37 mouse cellular contexts compared by ENCODE assay signal in genomic region chr12:71164410-71164809, GRCm38 (mm10). TPM values are rescaled to one million over a fixed set of nuclear protein-coding genes. Genes with fewer than 3 reads are reported as not detected.
DNase-seq lines count a peak whose midpoint lies in the region; ATAC-seq lines count a peak whose summit lies in the region.
"Had no signal": no experiment of that assay in that cellular context is flagged by ENCODE, and none has a peak within 500 bp of the region (broad histone marks: within the 10 kb centered on the region; RNA-seq: fewer than 3 reads in every experiment).

No protein-coding gene starts in this region.

- peak; percentile 100 for ATAC-seq in liver, embryonic 11.5 days (replicated peaks; ENCODE audit: low FRiP score)
- peak; percentile 96 for ATAC-seq in liver, embryonic 16.5 days (ENCODE audit: low read depth)
- no peak for ATAC-seq in forebrain, embryonic 12.5 days (ENCODE audit: low FRiP score)
- ATAC-seq: activated CD4-positive, CD25-positive, alpha-beta regulatory T cell, adult 4 months; forebrain, embryonic 15.5 days; inflammation-experienced regulatory T-cells, adult 6 months; midbrain, embryonic 13.5 days had no signal

- peaks cover 22% of the 10 kb centered on the region for H3K36me3 ChIP-seq in liver, embryonic 11.5 days (ENCODE audit: control insufficient read depth, insufficient read depth, low read length)
- peaks cover 16% of the 10 kb centered on the region for H3K36me3 ChIP-seq in liver, embryonic 16.5 days (ENCODE audit: control insufficient read depth, insufficient read depth)
- H3K36me3 ChIP-seq in forebrain, embryonic 12.5 days (replicated peaks): peaks cover 67% of the 10 kb centered on the region

- no peaks in the 10 kb centered on the region for H3K9me3 ChIP-seq in liver, embryonic 11.5 days (ENCODE audit: control insufficient read depth, low read length)
- H3K9me3 ChIP-seq in liver, embryonic 16.5 days (replicated peaks; ENCODE audit: control insufficient read depth, low read length): no peaks in the 10 kb centered on the region
- H3K9me3 ChIP-seq in forebrain, embryonic 12.5 days: no peaks in the 10 kb centered on the region
- H3K9me3 ChIP-seq: forebrain, embryonic 15.5 days; heart, embryonic 12.5 days; hindbrain, embryonic 10.5 days; hindbrain, embryonic 15.5 days; limb, embryonic 13.5 days; megakaryocyte, embryonic 14.5 days; midbrain, embryonic 13.5 days; neural tube, embryonic 13.5 days had no signal

- WGBS in liver, embryonic 11.5 days: 48% methylated on average over 9 of the region's 9 CpGs
- 23% methylated on average over 9 of the region's 9 CpGs for WGBS in liver, embryonic 16.5 days (ENCODE audit: insufficient replicate concordance)
- 94% methylated on average over 9 of the region's 9 CpGs for WGBS in forebrain, embryonic 12.5 days

- DNase-seq in 416B (ENCODE audit: low read depth): peak; percentile 41
- peak; percentile 32 for DNase-seq in c-Kit-positive CD71-negative TER-119-negative erythroid progenitor cells, embryonic 14.5 days (ENCODE audit: low read depth)
- DNase-seq in liver, embryonic 11.5 days (ENCODE audit: low spot score): no peak
- DNase-seq in left cerebral cortex, adult 11 months (ENCODE audit: low spot score): no peak
- no peak for DNase-seq in cerebellum, adult 9-11 months
- no peak for DNase-seq in left cerebral cortex, postnatal 10 days (ENCODE audit: extremely low spot score in 1 of 2, low spot score in 2 of 2)
- DNase-seq: adrenal gland, adult 2 months; cerebellum, adult 11-12 months; cerebellum, postnatal 14 days; gastrocnemius, postnatal 36 days; heart, adult 2 months; kidney, adult 11 months; kidney, postnatal 14 days; lung, adult 2 months; lung, postnatal 10 days; thymus, adult 2 months had no signal

- H3K4me1 ChIP-seq in liver, embryonic 11.5 days (replicated peaks; ENCODE audit: control insufficient read depth, insufficient read depth, low read length): no peaks in the 10 kb centered on the region
- peaks cover 2% of the 10 kb centered on the region; the same call in 1 of the 2 replicates for H3K4me1 ChIP-seq in liver, embryonic 16.5 days (ENCODE audit: control insufficient read depth, low read depth, low read length)
- no peaks in the 10 kb centered on the region for H3K4me1 ChIP-seq in forebrain, embryonic 12.5 days
- H3K4me1 ChIP-seq: forebrain, embryonic 15.5 days; heart, embryonic 12.5 days; hindbrain, embryonic 10.5 days; hindbrain, embryonic 15.5 days; limb, embryonic 13.5 days; midbrain, embryonic 13.5 days; neural tube, embryonic 13.5 days had no signal

- H3K9ac ChIP-seq in liver, embryonic 11.5 days (ENCODE audit: low read depth, low read length): no peak overlapping the region
- H3K9ac ChIP-seq in liver, embryonic 16.5 days (ENCODE audit: low read depth, low read length): no peak overlapping the region
- no peak overlapping the region for H3K9ac ChIP-seq in forebrain, embryonic 12.5 days
- H3K9ac ChIP-seq: forebrain, embryonic 15.5 days; heart, embryonic 12.5 days; hindbrain, embryonic 15.5 days; limb, embryonic 13.5 days; midbrain, embryonic 13.5 days; neural tube, embryonic 13.5 days had no signal

- intact Hi-C loops in left cerebral cortex, postnatal 10 days (cut with DNase I): no loop called here

- H3K4me3 ChIP-seq in liver, embryonic 11.5 days (ENCODE audit: low read depth, low read length): no peak overlapping the region
- no peak overlapping the region for H3K4me3 ChIP-seq in liver, embryonic 16.5 days (ENCODE audit: low read depth, low read length)
- no peak overlapping the region for H3K4me3 ChIP-seq in forebrain, embryonic 12.5 days (replicated peaks)
- H3K4me3 ChIP-seq: forebrain, embryonic 15.5 days; heart, adult 2 months; heart, embryonic 12.5 days; hindbrain, embryonic 10.5 days; hindbrain, embryonic 15.5 days; left cerebral cortex, adult 2 months; limb, embryonic 13.5 days; megakaryocyte, embryonic 14.5 days; midbrain, embryonic 13.5 days; neural tube, embryonic 13.5 days had no signal

- H3K4me2 ChIP-seq in liver, embryonic 11.5 days: no peak overlapping the region
- H3K4me2 ChIP-seq in liver, embryonic 16.5 days (ENCODE audit: low read depth, low read length): no peak overlapping the region
- H3K4me2 ChIP-seq in forebrain, embryonic 12.5 days: no peak overlapping the region
- H3K4me2 ChIP-seq: forebrain, embryonic 15.5 days; heart, embryonic 12.5 days; hindbrain, embryonic 15.5 days; limb, embryonic 13.5 days; midbrain, embryonic 13.5 days; neural tube, embryonic 13.5 days had no signal

- no peak overlapping the region for H3K27ac ChIP-seq in liver, embryonic 11.5 days (ENCODE audit: low read depth, low read length)
- no peak overlapping the region for H3K27ac ChIP-seq in liver, embryonic 16.5 days (ENCODE audit: low read length)
- H3K27ac ChIP-seq in forebrain, embryonic 12.5 days: no peak overlapping the region
- H3K27ac ChIP-seq: forebrain, embryonic 15.5 days; heart, adult 2 months; hindbrain, embryonic 10.5 days; hindbrain, embryonic 15.5 days; left cerebral cortex, adult 2 months; limb, embryonic 13.5 days; midbrain, embryonic 13.5 days; neural tube, embryonic 13.5 days had no signal

- no peaks in the 10 kb centered on the region; the same call in 1 of the 2 replicates for H3K27me3 ChIP-seq in liver, embryonic 11.5 days (replicated peaks; ENCODE audit: control insufficient read depth, insufficient read depth, low read length)
- H3K27me3 ChIP-seq in liver, embryonic 16.5 days (ENCODE audit: control insufficient read depth, insufficient read depth, low read depth, low read length): no peaks in the 10 kb centered on the region
- H3K27me3 ChIP-seq in forebrain, embryonic 12.5 days: no peaks in the 10 kb centered on the region
- H3K27me3 ChIP-seq: forebrain, embryonic 15.5 days; heart, embryonic 12.5 days; hindbrain, embryonic 15.5 days; limb, embryonic 13.5 days; megakaryocyte, embryonic 14.5 days; midbrain, embryonic 13.5 days; neural tube, embryonic 13.5 days had no signal

RNA-seq across cellular contexts. Expression of gene 2700049A03Rik, which starts 27.8 kb away (rescaled TPM):
- 12.2 TPM in 2 replicates for polyA plus RNA-seq in liver, embryonic 11.5 days (2014; fragmentation: Nextera tagmentation; extraction: Ambion mirVana)
- 4.5 and 4.7 TPM in 2 replicates for polyA plus RNA-seq in liver, embryonic 16.5 days (2015; fragmentation: Nextera tagmentation; extraction: Ambion mirVana)
- polyA plus RNA-seq in forebrain, embryonic 12.5 days (2016; fragmentation: Nextera tagmentation; extraction: Ambion mirVana): 21.5 and 23.7 TPM in 2 replicates
- total RNA-seq in left cerebral cortex, postnatal 10 days (2021): 1 to 10 TPM; 5.7 to 6.6 TPM

RNA-seq across cellular contexts. Expression of gene Timm9, which starts 27.9 kb away (rescaled TPM):
- polyA plus RNA-seq in liver, embryonic 11.5 days (2014; fragmentation: Nextera tagmentation; extraction: Ambion mirVana): 109 and 120 TPM in 2 replicates
- polyA plus RNA-seq in liver, embryonic 16.5 days (2015; fragmentation: Nextera tagmentation; extraction: Ambion mirVana): 30.3 and 32.1 TPM in 2 replicates
- 73.0 and 82.1 TPM in 2 replicates for polyA plus RNA-seq in forebrain, embryonic 12.5 days (2016; fragmentation: Nextera tagmentation; extraction: Ambion mirVana)
- 10 to 100 TPM; 64.8 to 74.0 TPM for total RNA-seq in left cerebral cortex, postnatal 10 days (2021)

RNA-seq across cellular contexts. Expression of gene Tomm20l, which starts 53.2 kb away (rescaled TPM):
- polyA plus RNA-seq in liver, embryonic 11.5 days (2014; fragmentation: Nextera tagmentation; extraction: Ambion mirVana): not detected in 2 replicates
- not detected in 2 replicates for polyA plus RNA-seq in liver, embryonic 16.5 days (2015; fragmentation: Nextera tagmentation; extraction: Ambion mirVana)
- not detected in 2 replicates for polyA plus RNA-seq in forebrain, embryonic 12.5 days (2016; fragmentation: Nextera tagmentation; extraction: Ambion mirVana)
- total RNA-seq in left cerebral cortex, postnatal 10 days (2021): not detected
- total RNA-seq: gastrocnemius, adult 18-20 months; gastrocnemius, postnatal 36 days; layer of hippocampus, adult 18-20 months; layer of hippocampus, postnatal 10 days; left cerebral cortex, adult 2 months; left cerebral cortex, postnatal 36 days had no signal
- polyA plus RNA-seq: activated CD4-positive, CD25-positive, alpha-beta regulatory T cell, adult 4 months; embryonic facial prominence, embryonic 11.5 days; forebrain, embryonic 15.5 days; frontal cortex, adult 2 months; heart, adult 2 months; heart, embryonic 12.5 days; heart, postnatal 0 days; hindbrain, embryonic 10.5 days; hindbrain, embryonic 15.5 days; inflammation-experienced regulatory T-cells, adult 6 months; kidney, embryonic 14.5 days; limb, embryonic 13.5 days; lung, adult 2 months; neural tube, embryonic 13.5 days; thymus, adult 2 months had no signal

Comparison
In these comparisons a context has a peak if more than half of its experiments do, and no peak if none do; other contexts are left out.
1. DNase-seq: peak in 416B (single experiment) and c-Kit-positive CD71-negative TER-119-negative erythroid progenitor cells, embryonic 14.5 days (single experiment); none in liver, embryonic 11.5 days (single experiment), left cerebral cortex, adult 11 months (single experiment), cerebellum, adult 9-11 months (single experiment) and left cerebral cortex, postnatal 10 days (0 of 2).